Mouse (Mus musculus) urinary bladder, postnatal 4 days (tissue): ENCODE measurements around the gene Slc29a2.
"Not testable (repeated sequence)": the region's sequence is repeated elsewhere in the genome, so short reads cannot be mapped to it uniquely, and the experiment has no call there.

Source experiments
- DNase-seq, 2 experiments: peaks; one replicate each; pipeline ENCODE4 v3.0.0; 2021 to 2022; ENCODE audit warnings: low spot score in 2 of 2

Gene Slc29a2

GRCm38 (mm10) chr19:5023621-5024479, at the start of gene Slc29a2:
Slc29a2 (plus strand) TSS chr19:5023860.
- DNase-seq = peak; percentile 89 to 91

- DNase-seq = no peak
Measured at GRCm38 (mm10) chr19:4981767-4982166, 41.9 kb upstream of the Slc29a2 start.

- peak; percentile 84 to 97 for DNase-seq
Measured at GRCm38 (mm10) chr19:4989013-4989412, 34.6 kb upstream of the Slc29a2 start.

- no peak for DNase-seq
Measured at GRCm38 (mm10) chr19:4989434-4990255, 34.0 kb upstream of the Slc29a2 start.

GRCm38 (mm10) chr19:4990256-4990625, 33.4 kb upstream of the Slc29a2 start, which contains the start of gene Npas4:
Npas4 (minus strand) TSS chr19:4990316.
- DNase-seq = no peak

GRCm38 (mm10) chr19:4990716-4991115, 32.9 kb upstream of the Slc29a2 start:
- DNase-seq = no peak

GRCm38 (mm10) chr19:4992371-4992770, 31.3 kb upstream of the Slc29a2 start:
- DNase-seq = no peak

GRCm38 (mm10) chr19:4992904-4993303, 30.8 kb upstream of the Slc29a2 start:
- peak in 1 of 2 experiments; percentile 52 for DNase-seq

GRCm38 (mm10) chr19:4994043-4994442, 29.6 kb upstream of the Slc29a2 start:
- no peak for DNase-seq

- DNase-seq = no peak
Measured at GRCm38 (mm10) chr19:4999445-5000140, 24.1 kb upstream of the Slc29a2 start.

GRCm38 (mm10) chr19:5001666-5002406, 21.8 kb upstream of the Slc29a2 start:
- peak; percentile 61 to 76 for DNase-seq

GRCm38 (mm10) chr19:5003644-5004043, 20.0 kb upstream of the Slc29a2 start:
- DNase-seq = not testable (repeated sequence)

GRCm38 (mm10) chr19:5004925-5005324, 18.7 kb upstream of the Slc29a2 start:
- DNase-seq = no peak

- DNase-seq = no peak
Measured at GRCm38 (mm10) chr19:5013138-5013537, 10.5 kb upstream of the Slc29a2 start.

- no peak for DNase-seq
Measured at GRCm38 (mm10) chr19:5014961-5015398, 8.7 kb upstream of the Slc29a2 start.

GRCm38 (mm10) chr19:5016221-5016742, 7.4 kb upstream of the Slc29a2 start:
- no peak for DNase-seq

- DNase-seq = peak in 1 of 2 experiments; percentile 72
Measured at GRCm38 (mm10) chr19:5016782-5017181, 6.9 kb upstream of the Slc29a2 start.

- no peak for DNase-seq
Measured at GRCm38 (mm10) chr19:5017611-5018010, 6.0 kb upstream of the Slc29a2 start.

- DNase-seq = no peak
Measured at GRCm38 (mm10) chr19:5018191-5018590, 5.5 kb upstream of the Slc29a2 start.

- no peak for DNase-seq
Measured at GRCm38 (mm10) chr19:5021416-5021815, 2.2 kb upstream of the Slc29a2 start.

GRCm38 (mm10) chr19:5026111-5026510, 2.5 kb downstream of the Slc29a2 start:
- no peak for DNase-seq
